In genomic region chr7:132806286-132806685, GRCm38 (mm10) we compare ENCODE assay signal across 8 mouse cellular contexts. TPM values are rescaled to one million over a fixed set of nuclear protein-coding genes. Genes with fewer than 3 reads are reported as not detected.
DNase-seq lines count a peak whose midpoint lies in the region; ATAC-seq and TF ChIP-seq lines count a peak whose summit lies in the region.

No protein-coding gene starts in this region.

- no peaks in the 10 kb centered on the region for H3K27me3 ChIP-seq in intestine, postnatal 0 days (replicated peaks; ENCODE audit: control insufficient read depth, insufficient read depth, low read length)
- no peaks in the 10 kb centered on the region for H3K27me3 ChIP-seq in intestine, embryonic 16.5 days (replicated peaks; ENCODE audit: control insufficient read depth, insufficient read depth, low read length)
- H3K27me3 ChIP-seq in E14TG2a.4 (ENCODE audit: insufficient read depth, low read length): peaks cover 3% of the 10 kb centered on the region; the same call in 1 of the 2 replicates
- H3K27me3 ChIP-seq in heart, embryonic 15.5 days: no peaks in the 10 kb centered on the region

- 0 out of 2 replicates have a peak overlapping the region, but pooled peaks have one; percentile 26 for H3K9ac ChIP-seq in intestine, postnatal 0 days (ENCODE audit: low read depth, low read length)
- no peak overlapping the region for H3K9ac ChIP-seq in intestine, embryonic 16.5 days (ENCODE audit: low read depth, low read length)
- no peak overlapping the region for H3K9ac ChIP-seq in heart, embryonic 15.5 days

- H3K27ac ChIP-seq in intestine, postnatal 0 days (ENCODE audit: low read depth, low read length): no peak overlapping the region
- H3K27ac ChIP-seq in intestine, embryonic 16.5 days (ENCODE audit: low read length): no peak overlapping the region; the same call in 1 of the 2 replicates
- peak overlapping the region; percentile 73 for H3K27ac ChIP-seq in heart, embryonic 15.5 days

- WGBS in intestine, postnatal 0 days: 55% methylated on average over 5 of the region's 5 CpGs
- 61% methylated on average over 5 of the region's 5 CpGs for WGBS in intestine, embryonic 16.5 days
- 61% methylated on average over 5 of the region's 5 CpGs for WGBS in heart, embryonic 15.5 days

- no peak for TF ChIP-seq CTCF in intestine, postnatal 0 days (IDR thresholded peaks at IDR 0.05; ENCODE audit: low read depth)
- TF ChIP-seq CTCF in E14TG2a.4 (conservative IDR thresholded peaks at IDR 0.05; ENCODE audit: low read length): no peak

- no peaks in the 10 kb centered on the region for H3K9me3 ChIP-seq in intestine, postnatal 0 days (ENCODE audit: control insufficient read depth)
- no peaks in the 10 kb centered on the region for H3K9me3 ChIP-seq in intestine, embryonic 16.5 days (ENCODE audit: control insufficient read depth, low read length)
- no peaks in the 10 kb centered on the region for H3K9me3 ChIP-seq in E14TG2a.4 (ENCODE audit: low read length)
- H3K9me3 ChIP-seq in heart, embryonic 15.5 days (replicated peaks): no peaks in the 10 kb centered on the region

- no peak overlapping the region for H3K4me2 ChIP-seq in intestine, postnatal 0 days (replicated peaks; ENCODE audit: low read depth)
- no peak overlapping the region for H3K4me2 ChIP-seq in intestine, embryonic 16.5 days (ENCODE audit: low read depth, low read length)
- no peak overlapping the region for H3K4me2 ChIP-seq in heart, embryonic 15.5 days

- H3K36me3 ChIP-seq in intestine, postnatal 0 days (ENCODE audit: control insufficient read depth, insufficient read depth): peaks cover 9% of the 10 kb centered on the region; the same call in 1 of the 2 replicates
- no peaks in the 10 kb centered on the region for H3K36me3 ChIP-seq in intestine, embryonic 16.5 days (ENCODE audit: control insufficient read depth, insufficient read depth, low read length)
- H3K36me3 ChIP-seq in E14TG2a.4 (ENCODE audit: insufficient read depth, low read length): 0 out of 2 replicates have a peak, but pooled peaks cover 12% of the 10 kb centered on the region
- no peaks in the 10 kb centered on the region for H3K36me3 ChIP-seq in heart, embryonic 15.5 days

- no peak overlapping the region for H3K4me3 ChIP-seq in intestine, postnatal 0 days (ENCODE audit: low read depth, low read length)
- no peak overlapping the region for H3K4me3 ChIP-seq in intestine, embryonic 16.5 days (ENCODE audit: low read length)
- peak overlapping the region; percentile 13 for H3K4me3 ChIP-seq in E14TG2a.4 (replicated peaks; ENCODE audit: low read length)
- H3K4me3 ChIP-seq in heart, embryonic 15.5 days: no peak overlapping the region

- peak; percentile 72 to 75 for DNase-seq in cerebellum, postnatal 36 days
- peak; percentile 10 for DNase-seq in naive thymus-derived CD4-positive, alpha-beta T cell, adult 2 months (ENCODE audit: low read depth)
- DNase-seq in embryo, embryonic 11 days: no peak
- DNase-seq in adrenal gland, adult 18-20 months (ENCODE audit: low spot score in 2 of 2): no peak

- peaks cover 50% of the 10 kb centered on the region for H3K4me1 ChIP-seq in intestine, postnatal 0 days (replicated peaks; ENCODE audit: control insufficient read depth, insufficient read depth, low read length)
- peaks cover 91% of the 10 kb centered on the region for H3K4me1 ChIP-seq in intestine, embryonic 16.5 days (ENCODE audit: control insufficient read depth, insufficient read depth, low read length)
- peaks cover 91% of the 10 kb centered on the region for H3K4me1 ChIP-seq in E14TG2a.4 (replicated peaks; ENCODE audit: low read depth, low read length)
- peaks cover 93% of the 10 kb centered on the region for H3K4me1 ChIP-seq in heart, embryonic 15.5 days (replicated peaks)

- ATAC-seq in intestine, postnatal 0 days: no peak
- ATAC-seq in intestine, embryonic 16.5 days: no peak
- no peak for ATAC-seq in heart, embryonic 15.5 days (replicated peaks; ENCODE audit: insufficient number of reproducible peaks, insufficient read depth, low FRiP score, low read depth)

RNA-seq across cellular contexts. Expression of gene Fam53b, which starts 7.4 kb away (rescaled TPM):
- 13.5 and 17.3 TPM in 2 replicates for polyA plus RNA-seq in intestine, postnatal 0 days (2015; fragmentation: Nextera tagmentation; extraction: Ambion mirVana)
- polyA plus RNA-seq in intestine, embryonic 16.5 days (2015; fragmentation: Nextera tagmentation; extraction: Ambion mirVana): 22.2 and 23.7 TPM in 2 replicates
- polyA plus RNA-seq in heart, embryonic 15.5 days (2015; fragmentation: Nextera tagmentation; extraction: Ambion mirVana): 14.9 and 19.0 TPM in 2 replicates
- 10 to 100 TPM; 41.2 to 71.7 TPM for total RNA-seq in adrenal gland, adult 18-20 months (2021)

RNA-seq across cellular contexts. Expression of gene Eef1akmt2, which starts 46.2 kb away (rescaled TPM):
- 34.3 and 37.8 TPM in 2 replicates for polyA plus RNA-seq in intestine, postnatal 0 days (2015; fragmentation: Nextera tagmentation; extraction: Ambion mirVana)
- 47.6 and 52.1 TPM in 2 replicates for polyA plus RNA-seq in intestine, embryonic 16.5 days (2015; fragmentation: Nextera tagmentation; extraction: Ambion mirVana)
- 35.5 and 37.7 TPM in 2 replicates for polyA plus RNA-seq in heart, embryonic 15.5 days (2015; fragmentation: Nextera tagmentation; extraction: Ambion mirVana)
- 10 to 100 TPM; 25.0 to 27.7 TPM for total RNA-seq in adrenal gland, adult 18-20 months (2021)

RNA-seq across cellular contexts. Expression of gene Abraxas2, which starts 52.7 kb away (rescaled TPM):
- polyA plus RNA-seq in intestine, postnatal 0 days (2015; fragmentation: Nextera tagmentation; extraction: Ambion mirVana): 26.0 and 27.1 TPM in 2 replicates
- 31.7 and 32.4 TPM in 2 replicates for polyA plus RNA-seq in intestine, embryonic 16.5 days (2015; fragmentation: Nextera tagmentation; extraction: Ambion mirVana)
- polyA plus RNA-seq in heart, embryonic 15.5 days (2015; fragmentation: Nextera tagmentation; extraction: Ambion mirVana): 25.1 and 28.7 TPM in 2 replicates
- total RNA-seq in adrenal gland, adult 18-20 months (2021): 10 to 100 TPM; 32.9 to 36.9 TPM

Comparison
In these comparisons a context has a peak if more than half of its experiments do, and no peak if none do; other contexts are left out.
1. DNase-seq: peak in cerebellum, postnatal 36 days (2 of 2) and naive thymus-derived CD4-positive, alpha-beta T cell, adult 2 months (single experiment); none in embryo, embryonic 11 days (single experiment) and adrenal gland, adult 18-20 months (0 of 2).